Mouse (Mus musculus) kidney, postnatal 0 days (tissue): Measurements from ENCODE around the gene Tnnt3. TPM values are rescaled to one million over a fixed set of nuclear protein-coding genes. Genes with fewer than 3 reads are reported as not detected.
A peak's percentile ranks its signal among the peaks of the same experiment; 100 is the strongest.

ENCODE experiments used
- ATAC-seq: fragments of 200-750 bp; cut with Nextera tagmentation; replicated peaks from 2 replicates; pipeline ENCODE4 v1.8.0; 2017; ENCODE audit warnings: low read depth, moderate number of reproducible peaks, moderate TSS enrichment, moderate library complexity; ENCODE audit not compliant: low FRiP score
- DNase-seq: peaks from one replicate; pipeline ENCODE4 v3.0.0-alpha.2; 2016; ENCODE audit warnings: low spot score
- H3K27ac ChIP-seq: fragments of 300-500 bp; sonication (generic); 2 replicates; pipeline ENCODE4 v1.5.1; 2014; ENCODE audit warnings: mild to moderate bottlenecking
- H3K27me3 ChIP-seq: fragments of 300-500 bp; sonication (generic); 2 replicates; pipeline ENCODE4 v1.6.1; 2014; ENCODE audit warnings: low read length, mixed read lengths; ENCODE audit not compliant: insufficient read depth
- H3K36me3 ChIP-seq: fragments of 300-500 bp; sonication (generic); 2 replicates; pipeline ENCODE4 v1.6.1; 2014; ENCODE audit warnings: low read length, mixed read lengths; ENCODE audit not compliant: insufficient read depth
- H3K4me1 ChIP-seq: fragments of 300-500 bp; sonication (generic); replicated peaks from 2 replicates; pipeline ENCODE4 v1.6.1; 2014; ENCODE audit warnings: antibody characterized with exemption, low read length, mixed read lengths; ENCODE audit not compliant: insufficient read depth
- H3K4me2 ChIP-seq: fragments of 300-500 bp; sonication (generic); 2 replicates; pipeline ENCODE4 v1.6.1; 2014; ENCODE audit warnings: mild to moderate bottlenecking, low read length, moderate library complexity, mixed read lengths
- H3K4me3 ChIP-seq: fragments of 300-500 bp; sonication (generic); replicated peaks from 2 replicates; pipeline ENCODE4 v1.5.1; 2014; ENCODE audit warnings: low read depth, low read length
- H3K9ac ChIP-seq: fragments of 300-500 bp; sonication (generic); 2 replicates; pipeline ENCODE4 v1.6.1; 2014; ENCODE audit warnings: low read depth, low read length
- H3K9me3 ChIP-seq: fragments of 300-500 bp; sonication (generic); replicated peaks from 2 replicates; pipeline ENCODE4 v1.6.1; 2016; ENCODE audit warnings: low read length, inconsistent platforms, mixed read lengths
- CTCF ChIP-seq: IDR thresholded peaks from 2 replicates; pipeline ENCODE4 v1.5.1; 2016; ENCODE audit warnings: antibody characterized with exemption, low read depth, mild to moderate bottlenecking, moderate library complexity
- WGBS: fragments of 180-500 bp; shearing (Covaris S2); extraction: QIAGEN DNeasy Blood & Tissue Kit; methylation state at CpG from one replicate; pipeline ENCODE4 v1.1.7; 2014; 5-methylcytosine and 5-hydroxymethylcytosine counted together
- polyA plus RNA-seq: library from polyadenylated mRNA; unstranded; fragments of >200 nt; fragmentation: Nextera tagmentation; extraction: Ambion mirVana; gene quantifications from 2 replicates; pipeline ENCODE4 v1.2.1, GENCODE M21; 2015

Gene Tnnt3
- polyA plus RNA-seq: 3.4 TPM in 2 replicates

- 92% methylated on average over 2 of the region's 2 CpGs for WGBS
- Histone ChIP-seq H3K36me3 (peaks cover 5% of the 10 kb centered on the region; the same call in 1 of the 2 replicates), H3K27ac (no peak within 1 kb of the TSS), H3K9ac (no peak within 1 kb of the TSS), H3K9me3 (no peaks in the 10 kb centered on the region), H3K4me3 (no peak within 1 kb of the TSS), H3K27me3 (no peaks in the 10 kb centered on the region), H3K4me2 (no peak within 1 kb of the TSS), H3K4me1 (peaks cover 8% of the 10 kb centered on the region; the same call in 1 of the 2 replicates)
- TF ChIP-seq CTCF: no peak
- ATAC-seq (no peak), DNase-seq (no peak)
Observed at GRCm38 (mm10) chr7:142498575-142498974, at the start of gene Tnnt3. Gene Tnnt3, plus strand, starts transcription at chr7:142498836.

DNA sequence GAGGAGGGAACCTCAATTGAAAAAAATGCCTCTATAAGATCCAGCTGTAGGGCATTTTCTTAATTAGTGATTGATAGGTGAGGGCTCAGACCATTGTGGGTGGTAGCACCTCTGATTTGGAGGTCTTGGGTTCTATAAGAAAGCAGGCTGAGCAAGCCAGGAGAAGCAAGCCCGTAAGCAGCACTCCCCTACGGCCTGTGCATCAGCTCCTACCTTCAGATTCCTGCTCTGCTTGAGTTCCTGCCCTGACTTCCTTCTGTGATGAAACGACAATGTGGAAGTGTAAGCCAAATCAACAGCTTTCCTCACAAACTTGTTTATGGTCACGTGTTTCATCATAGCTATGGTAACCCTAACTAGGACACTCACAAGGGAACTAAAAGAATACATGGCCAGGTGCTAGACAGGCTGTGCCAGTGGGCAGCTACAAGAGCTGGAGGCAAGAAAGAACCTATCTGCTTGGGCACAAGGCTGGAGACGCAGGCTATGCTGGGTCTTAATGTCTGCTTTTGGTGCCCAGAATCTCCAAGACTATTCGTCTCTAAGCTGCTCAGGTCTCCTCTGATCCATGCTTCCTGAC, 49.5 kb upstream of the Tnnt3 start:
- no peak for TF ChIP-seq CTCF
- Histone ChIP-seq H3K36me3 (no peaks in the 10 kb centered on the region), H3K4me3 (no peak overlapping the region), H3K4me2 (no peak overlapping the region), H3K4me1 (peaks cover 3% of the 10 kb centered on the region; the same call in 1 of the 2 replicates), H3K9ac (no peak overlapping the region), H3K9me3 (no peaks in the 10 kb centered on the region), H3K27ac (no peak overlapping the region), H3K27me3 (no peaks in the 10 kb centered on the region)
- ATAC-seq (no peak), DNase-seq (no peak)
- 70% methylated on average over 6 of the region's 6 CpGs for WGBS

GRCm38 (mm10) chr7:142454706-142455105, 43.9 kb upstream of the Tnnt3 start:
- Histone ChIP-seq H3K4me1 (peaks cover 15% of the 10 kb centered on the region; the same call in 1 of the 2 replicates), H3K4me2 (no peak overlapping the region)

DNA sequence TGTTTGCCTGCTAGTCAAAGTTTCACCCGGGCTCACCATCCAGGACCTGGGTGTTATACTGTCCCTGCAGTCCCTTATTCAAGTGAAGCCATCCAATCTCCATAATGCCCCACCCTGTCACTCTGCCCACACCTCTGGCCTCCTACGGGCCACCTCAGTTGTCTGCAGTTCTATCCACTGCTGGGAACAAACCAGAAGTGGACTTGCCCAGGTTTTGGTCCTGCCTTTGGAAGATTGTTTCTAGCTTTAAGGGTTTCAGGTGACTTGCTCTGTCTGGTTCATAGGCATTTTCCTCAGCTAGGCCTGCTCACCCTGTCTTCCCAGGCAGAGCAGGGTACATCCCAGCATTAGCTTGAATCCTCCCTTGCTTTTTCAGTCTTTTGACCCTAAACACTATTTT, 43.4 kb upstream of the Tnnt3 start:
- DNase-seq: no peak
- WGBS: 24% methylated on average over 2 of the region's 2 CpGs

More at GRCm38 (mm10) chr7:142454706-142455105, 43.9 kb upstream of the Tnnt3 start:
- no peaks in the 10 kb centered on the region for H3K9me3 ChIP-seq
- H3K27ac ChIP-seq: peak overlapping the region; percentile 87
- no peaks in the 10 kb centered on the region for H3K36me3 ChIP-seq
- ATAC-seq (no peak), DNase-seq (peak; percentile 82)
- 29% methylated on average over 1 of the region's 1 CpGs for WGBS
- no peaks in the 10 kb centered on the region for H3K27me3 ChIP-seq
- TF ChIP-seq CTCF: no peak
- no peak overlapping the region for H3K9ac ChIP-seq
- no peak overlapping the region for H3K4me3 ChIP-seq

DNA sequence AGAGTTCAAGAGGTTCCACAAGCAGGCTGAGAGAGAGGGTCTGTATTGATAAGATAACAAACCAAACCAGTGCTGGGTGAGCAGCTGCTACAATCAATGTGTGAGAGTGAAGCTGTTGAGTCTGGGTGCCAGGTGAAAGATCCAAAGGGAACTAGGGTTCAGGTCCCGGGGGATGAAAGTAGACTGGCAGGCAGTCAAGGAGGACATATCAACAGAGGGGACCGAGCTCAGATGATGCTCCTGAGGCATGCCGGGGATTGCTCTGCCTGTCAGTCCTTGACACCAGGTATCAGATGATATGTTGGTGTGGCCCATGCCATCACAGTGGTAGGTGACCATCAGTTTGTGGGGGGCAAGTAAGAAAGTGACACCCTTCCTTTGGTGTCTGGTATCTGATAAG, 41.8 kb upstream of the Tnnt3 start:
- H3K9me3 ChIP-seq: no peaks in the 10 kb centered on the region
- TF ChIP-seq CTCF: no peak
- WGBS: 76% methylated on average over 3 of the region's 3 CpGs

More for the DNA sequence above, 43.4 kb upstream of the Tnnt3 start:
- H3K27ac ChIP-seq: peak overlapping the region; percentile 87
- H3K9ac ChIP-seq: no peak overlapping the region
- TF ChIP-seq CTCF: no peak
- no peaks in the 10 kb centered on the region for H3K27me3 ChIP-seq
- peaks cover 15% of the 10 kb centered on the region; the same call in 1 of the 2 replicates for H3K4me1 ChIP-seq
- H3K4me2 ChIP-seq: no peak overlapping the region
- no peak for ATAC-seq
- no peaks in the 10 kb centered on the region for H3K36me3 ChIP-seq
- H3K9me3 ChIP-seq: no peaks in the 10 kb centered on the region
- no peak overlapping the region for H3K4me3 ChIP-seq

DNA sequence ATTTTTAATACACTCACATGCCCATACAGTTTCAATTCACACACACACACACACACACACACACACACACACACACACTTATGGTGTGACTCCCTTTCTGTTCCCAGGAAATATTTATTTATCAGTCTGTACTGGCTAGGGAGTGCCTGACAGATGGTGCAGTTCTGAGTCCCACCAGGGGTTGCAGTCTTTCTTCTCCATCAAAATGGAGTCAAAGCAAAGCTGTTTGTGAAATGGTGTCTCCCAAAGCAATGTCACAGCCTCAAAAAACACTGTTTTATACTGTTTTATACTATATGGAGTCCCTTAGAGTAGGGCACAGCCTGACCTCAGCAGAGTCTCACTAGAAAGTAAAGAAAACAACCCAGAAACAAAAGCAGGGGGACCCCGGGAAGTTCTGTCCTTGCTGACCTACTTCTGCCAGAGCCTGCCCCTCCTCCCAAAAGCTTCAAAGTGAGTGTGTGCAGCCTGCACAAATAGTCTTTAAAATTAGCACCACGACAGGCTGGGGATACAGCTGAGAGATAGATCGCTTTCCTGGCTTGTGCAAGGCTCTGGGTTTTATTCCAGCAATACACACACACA, 41.3 kb upstream of the Tnnt3 start:
- Histone ChIP-seq H3K4me3 (no peak overlapping the region), H3K9me3 (no peaks in the 10 kb centered on the region), H3K9ac (no peak overlapping the region), H3K4me2 (no peak overlapping the region), H3K27ac (peak overlapping the region; percentile 87), H3K27me3 (no peaks in the 10 kb centered on the region), H3K36me3 (no peaks in the 10 kb centered on the region), H3K4me1 (peaks cover 15% of the 10 kb centered on the region; the same call in 1 of the 2 replicates)
- ATAC-seq (peak; percentile 40; the same call in 1 of the 2 replicates), DNase-seq (peak; percentile 87)
- TF ChIP-seq CTCF: peak; percentile 37; the same call in 1 of the 2 replicates
- WGBS: 21% methylated on average over 3 of the region's 3 CpGs

More for the DNA sequence above, 41.8 kb upstream of the Tnnt3 start:
- peak overlapping the region; percentile 87 for H3K27ac ChIP-seq
- no peaks in the 10 kb centered on the region for H3K36me3 ChIP-seq
- H3K4me1 ChIP-seq: peaks cover 15% of the 10 kb centered on the region; the same call in 1 of the 2 replicates
- no peaks in the 10 kb centered on the region for H3K27me3 ChIP-seq
- H3K4me2 ChIP-seq: no peak overlapping the region
- no peak overlapping the region for H3K4me3 ChIP-seq
- DNase-seq (no peak), ATAC-seq (0 out of 2 replicates have a peak, but pooled peaks have one; percentile 7)
- H3K9ac ChIP-seq: no peak overlapping the region
